Comparison of ENCODE assay signal across 17 mouse cellular contexts in genomic region chr10:94060190-94060589, GRCm38 (mm10). TPM values are rescaled to one million over a fixed set of nuclear protein-coding genes. Genes with fewer than 3 reads are reported as not detected.
DNase-seq lines count a peak whose midpoint lies in the region; ATAC-seq and TF ChIP-seq lines count a peak whose summit lies in the region.
"Had no signal": no experiment of that assay in that cellular context is flagged by ENCODE, and none has a peak within 500 bp of the region (broad histone marks: within the 10 kb centered on the region; RNA-seq: fewer than 3 reads in every experiment).

No protein-coding gene starts in this region.

- H3K4me3 ChIP-seq in kidney, postnatal 0 days (replicated peaks; ENCODE audit: low read depth, low read length) = no peak overlapping the region
- H3K4me3 ChIP-seq in liver, embryonic 11.5 days (ENCODE audit: low read depth, low read length) = no peak overlapping the region
- no peak overlapping the region for H3K4me3 ChIP-seq in stomach, embryonic 15.5 days (replicated peaks)
- H3K4me3 ChIP-seq: midbrain, embryonic 12.5 days; neural tube, embryonic 15.5 days had no signal

- H3K4me1 ChIP-seq in kidney, postnatal 0 days (replicated peaks; ENCODE audit: insufficient read depth, low read length) = no peaks in the 10 kb centered on the region
- peaks cover 14% of the 10 kb centered on the region for H3K4me1 ChIP-seq in liver, embryonic 11.5 days (replicated peaks; ENCODE audit: control insufficient read depth, insufficient read depth, low read length)
- peaks cover 9% of the 10 kb centered on the region; the same call in 1 of the 2 replicates for H3K4me1 ChIP-seq in stomach, embryonic 15.5 days

- DNase-seq in kidney, postnatal 0 days (ENCODE audit: low spot score) = peak; percentile 60
- DNase-seq in kidney, postnatal 25 days = no peak
- no peak for DNase-seq in liver, embryonic 11.5 days (ENCODE audit: low spot score)
- DNase-seq in ovary, postnatal 36 days (ENCODE audit: low spot score) = no peak
- no peak for DNase-seq in cerebellum, postnatal 36 days
- DNase-seq: adrenal gland, postnatal 25 days; cerebellum, postnatal 14 days; forebrain, postnatal 0 days; gastrocnemius, postnatal 10 days; heart, postnatal 4 days; layer of hippocampus, adult 9-11 months; thymus, adult 2 months had no signal

- no peak for TF ChIP-seq CTCF in kidney, postnatal 0 days (IDR thresholded peaks at IDR 0.05; ENCODE audit: low read depth)

- no peak overlapping the region for H3K4me2 ChIP-seq in kidney, postnatal 0 days (ENCODE audit: low read length)
- no peak overlapping the region for H3K4me2 ChIP-seq in liver, embryonic 11.5 days
- H3K4me2 ChIP-seq in stomach, embryonic 15.5 days = no peak overlapping the region
- H3K4me2 ChIP-seq: midbrain, embryonic 12.5 days; neural tube, embryonic 15.5 days had no signal

- no peak for ATAC-seq in kidney, postnatal 0 days (replicated peaks; ENCODE audit: low FRiP score, low read depth)
- ATAC-seq in common myeloid progenitor, adult 5-6 weeks (replicated peaks; ENCODE audit: low read depth, poor library complexity, severe bottlenecking) = 0 out of 2 replicates have a peak, but pooled peaks have one; percentile 29
- ATAC-seq in liver, embryonic 11.5 days (replicated peaks; ENCODE audit: low FRiP score) = peak; percentile 18; the same call in 1 of the 2 replicates
- ATAC-seq in stomach, embryonic 15.5 days (ENCODE audit: insufficient read depth, low FRiP score, low read depth) = no peak; the same call in 1 of the 2 replicates
- ATAC-seq: forebrain, postnatal 0 days had no signal

- H3K9ac ChIP-seq in kidney, postnatal 0 days (ENCODE audit: low read depth, low read length) = no peak overlapping the region
- no peak overlapping the region for H3K9ac ChIP-seq in liver, embryonic 11.5 days (ENCODE audit: low read depth, low read length)
- no peak overlapping the region for H3K9ac ChIP-seq in stomach, embryonic 15.5 days
- H3K9ac ChIP-seq: forebrain, postnatal 0 days; liver, embryonic 14.5 days; midbrain, embryonic 12.5 days; neural tube, embryonic 15.5 days had no signal

- H3K9me3 ChIP-seq in kidney, postnatal 0 days (replicated peaks; ENCODE audit: low read length) = no peaks in the 10 kb centered on the region
- no peaks in the 10 kb centered on the region for H3K9me3 ChIP-seq in liver, embryonic 11.5 days (ENCODE audit: control insufficient read depth, low read length)
- no peaks in the 10 kb centered on the region for H3K9me3 ChIP-seq in stomach, embryonic 15.5 days
- H3K9me3 ChIP-seq: midbrain, embryonic 12.5 days; neural tube, embryonic 15.5 days had no signal

- H3K36me3 ChIP-seq in kidney, postnatal 0 days (ENCODE audit: insufficient read depth, low read length) = no peaks in the 10 kb centered on the region
- no peaks in the 10 kb centered on the region for H3K36me3 ChIP-seq in liver, embryonic 11.5 days (ENCODE audit: control insufficient read depth, insufficient read depth, low read length)
- no peaks in the 10 kb centered on the region for H3K36me3 ChIP-seq in stomach, embryonic 15.5 days
- H3K36me3 ChIP-seq: midbrain, embryonic 12.5 days; neural tube, embryonic 15.5 days had no signal

- WGBS in kidney, postnatal 0 days = 44% methylated on average over 8 of the region's 8 CpGs
- WGBS in liver, embryonic 11.5 days = 72% methylated on average over 8 of the region's 8 CpGs
- WGBS in stomach, embryonic 15.5 days = 40% methylated on average over 8 of the region's 8 CpGs

- no peaks in the 10 kb centered on the region for H3K27me3 ChIP-seq in kidney, postnatal 0 days (ENCODE audit: insufficient read depth, low read length)
- H3K27me3 ChIP-seq in liver, embryonic 11.5 days (replicated peaks; ENCODE audit: control insufficient read depth, insufficient read depth, low read length) = no peaks in the 10 kb centered on the region
- no peaks in the 10 kb centered on the region for H3K27me3 ChIP-seq in stomach, embryonic 15.5 days (replicated peaks)
- H3K27me3 ChIP-seq: midbrain, embryonic 12.5 days; neural tube, embryonic 15.5 days had no signal

- no peak overlapping the region for H3K27ac ChIP-seq in kidney, postnatal 0 days
- no peak overlapping the region for H3K27ac ChIP-seq in liver, embryonic 11.5 days (ENCODE audit: low read depth, low read length)
- H3K27ac ChIP-seq in stomach, embryonic 15.5 days = peak overlapping the region; percentile 35; the same call in 1 of the 2 replicates
- H3K27ac ChIP-seq: liver, embryonic 14.5 days; midbrain, embryonic 12.5 days; neural tube, embryonic 15.5 days had no signal

RNA-seq across cellular contexts. Expression of gene Fgd6, which starts 24.4 kb away (rescaled TPM):
- polyA plus RNA-seq in kidney, postnatal 0 days (2015; fragmentation: Nextera tagmentation; extraction: Ambion mirVana) = 2.3 TPM in 2 replicates
- total RNA-seq in common myeloid progenitor, adult 5-6 weeks (2017) = 1.8 and 2.7 TPM in 2 replicates
- 5.5 and 6.4 TPM in 2 replicates for polyA plus RNA-seq in liver, embryonic 11.5 days (2014; fragmentation: Nextera tagmentation; extraction: Ambion mirVana)
- polyA plus RNA-seq in stomach, embryonic 15.5 days (2015; fragmentation: Nextera tagmentation; extraction: Ambion mirVana) = 3.1 and 3.6 TPM in 2 replicates

RNA-seq across cellular contexts. Expression of gene Vezt, which starts 24.6 kb away (rescaled TPM):
- 20.8 and 22.0 TPM in 2 replicates for polyA plus RNA-seq in kidney, postnatal 0 days (2015; fragmentation: Nextera tagmentation; extraction: Ambion mirVana)
- total RNA-seq in common myeloid progenitor, adult 5-6 weeks (2017) = 6.0 and 14.7 TPM in 2 replicates
- polyA plus RNA-seq in liver, embryonic 11.5 days (2014; fragmentation: Nextera tagmentation; extraction: Ambion mirVana) = 18.9 and 19.7 TPM in 2 replicates
- 21.1 and 22.6 TPM in 2 replicates for polyA plus RNA-seq in stomach, embryonic 15.5 days (2015; fragmentation: Nextera tagmentation; extraction: Ambion mirVana)

Comparison
In these comparisons a context has a peak if more than half of its experiments do, and no peak if none do; other contexts are left out.
1. ATAC-seq: peak in common myeloid progenitor, adult 5-6 weeks (single experiment) and liver, embryonic 11.5 days (single experiment); none in kidney, postnatal 0 days (single experiment) and stomach, embryonic 15.5 days (single experiment).